Mouse (Mus musculus): ENCODE results near the gene Prkag3. TPM values are rescaled to one million over a fixed set of nuclear protein-coding genes. Genes with fewer than 3 reads are reported as not detected.

Gene Prkag3
- polyA plus RNA-seq, 2 experiments: 2.5 to 5.1 TPM

GRCm38 (mm10) chr1:74763081-74763480 is 14.1 kb upstream of the Prkag3 start:
- no peak overlapping the region for H3K4me3 ChIP-seq (replicated peaks; ENCODE audit: low read length)
- H3K9ac ChIP-seq (ENCODE audit: low read depth, low read length, severe bottlenecking): no peak overlapping the region
- H3K4me1 ChIP-seq (ENCODE audit: control insufficient read depth, insufficient read depth, low read length): no peaks in the 10 kb centered on the region
- no peak for TF ChIP-seq POLR2A (IDR thresholded peaks at IDR 0.05; ENCODE audit: borderline replicate concordance, extremely low read depth, insufficient read depth, insufficient read length)
- H3K27me3 ChIP-seq (ENCODE audit: control insufficient read depth, insufficient read depth, low read length): 0 out of 2 replicates have a peak, but pooled peaks cover 3% of the 10 kb centered on the region
- WGBS: 2% methylated on average over 6 of the region's 6 CpGs
- no peak overlapping the region for H3K27ac ChIP-seq (replicated peaks; ENCODE audit: low read depth, low read length)
- ATAC-seq (ENCODE audit: low FRiP score, low read depth): no peak
- H3K36me3 ChIP-seq (ENCODE audit: control insufficient read depth, insufficient read depth, low read length): no peaks in the 10 kb centered on the region
- DNase-seq (ENCODE audit: low spot score): peak; percentile 67
- H3K4me2 ChIP-seq (replicated peaks; ENCODE audit: low read depth, low read length, severe bottlenecking): no peak overlapping the region
- H3K9me3 ChIP-seq (ENCODE audit: control insufficient read depth, low read length): no peaks in the 10 kb centered on the region

- Histone ChIP-seq H3K36me3 (ENCODE audit: control insufficient read depth, insufficient read depth, low read length) (no peaks in the 10 kb centered on the region), H3K9me3 (ENCODE audit: control insufficient read depth, low read length) (no peaks in the 10 kb centered on the region), H3K4me1 (ENCODE audit: control insufficient read depth, insufficient read depth, low read length) (no peaks in the 10 kb centered on the region), H3K27me3 (ENCODE audit: control insufficient read depth, insufficient read depth, low read length) (no peaks in the 10 kb centered on the region), H3K4me3 (replicated peaks; ENCODE audit: low read length) (no peak overlapping the region), H3K4me2 (replicated peaks; ENCODE audit: low read depth, low read length, severe bottlenecking) (no peak overlapping the region), H3K27ac (replicated peaks; ENCODE audit: low read depth, low read length) (no peak overlapping the region), H3K9ac (ENCODE audit: low read depth, low read length, severe bottlenecking) (no peak overlapping the region)
- ATAC-seq (ENCODE audit: low FRiP score, low read depth) (peak; percentile 53; the same call in 1 of the 2 replicates), DNase-seq (ENCODE audit: low spot score) (peak; percentile 61)
- 27% methylated on average over 4 of the region's 4 CpGs for WGBS
- TF ChIP-seq POLR2A (IDR thresholded peaks at IDR 0.05; ENCODE audit: borderline replicate concordance, extremely low read depth, insufficient read depth, insufficient read length): no peak
These were observed 10.8 kb upstream of the Prkag3 start for GRCm38 (mm10) chr1:74759773-74760172.

- Histone ChIP-seq H3K4me2 (replicated peaks; ENCODE audit: low read depth, low read length, severe bottlenecking) (no peak overlapping the region), H3K36me3 (ENCODE audit: control insufficient read depth, insufficient read depth, low read length) (no peaks in the 10 kb centered on the region), H3K4me1 (ENCODE audit: control insufficient read depth, insufficient read depth, low read length) (no peaks in the 10 kb centered on the region), H3K9me3 (ENCODE audit: control insufficient read depth, low read length) (no peaks in the 10 kb centered on the region), H3K9ac (ENCODE audit: low read depth, low read length, severe bottlenecking) (no peak overlapping the region), H3K4me3 (replicated peaks; ENCODE audit: low read length) (no peak overlapping the region), H3K27ac (replicated peaks; ENCODE audit: low read depth, low read length) (no peak overlapping the region), H3K27me3 (ENCODE audit: control insufficient read depth, insufficient read depth, low read length) (no peaks in the 10 kb centered on the region)
- ATAC-seq (ENCODE audit: low FRiP score, low read depth) (no peak), DNase-seq (ENCODE audit: low spot score) (no peak)
- 45% methylated on average over 5 of the region's 5 CpGs for WGBS
- TF ChIP-seq POLR2A (IDR thresholded peaks at IDR 0.05; ENCODE audit: borderline replicate concordance, extremely low read depth, insufficient read depth, insufficient read length): no peak
These were observed 5.3 kb upstream of the Prkag3 start for GRCm38 (mm10) chr1:74754175-74754785.

- no peak overlapping the region for H3K4me3 ChIP-seq (replicated peaks; ENCODE audit: low read length)
- 76% methylated on average over 8 of the region's 8 CpGs for WGBS
- ATAC-seq (ENCODE audit: low FRiP score, low read depth): no peak
- no peak overlapping the region for H3K4me2 ChIP-seq (replicated peaks; ENCODE audit: low read depth, low read length, severe bottlenecking)
- peaks cover 6% of the 10 kb centered on the region; the same call in 1 of the 2 replicates for H3K27me3 ChIP-seq (ENCODE audit: control insufficient read depth, insufficient read depth, low read length)
- no peaks in the 10 kb centered on the region for H3K9me3 ChIP-seq (ENCODE audit: control insufficient read depth, low read length)
- DNase-seq (ENCODE audit: low spot score): no peak
- H3K36me3 ChIP-seq (ENCODE audit: control insufficient read depth, insufficient read depth, low read length): no peaks in the 10 kb centered on the region
- H3K27ac ChIP-seq (replicated peaks; ENCODE audit: low read depth, low read length): no peak overlapping the region
- TF ChIP-seq POLR2A (IDR thresholded peaks at IDR 0.05; ENCODE audit: borderline replicate concordance, extremely low read depth, insufficient read depth, insufficient read length): no peak
- peaks cover 5% of the 10 kb centered on the region for H3K4me1 ChIP-seq (ENCODE audit: control insufficient read depth, insufficient read depth, low read length)
- no peak overlapping the region for H3K9ac ChIP-seq (ENCODE audit: low read depth, low read length, severe bottlenecking)
These were observed 4.4 kb upstream of the Prkag3 start for GRCm38 (mm10) chr1:74753266-74753974.

- H3K4me3 ChIP-seq (replicated peaks; ENCODE audit: low read length): no peak overlapping the region
- H3K27me3 ChIP-seq (ENCODE audit: control insufficient read depth, insufficient read depth, low read length): peaks cover 6% of the 10 kb centered on the region
- no peak for TF ChIP-seq POLR2A (IDR thresholded peaks at IDR 0.05; ENCODE audit: borderline replicate concordance, extremely low read depth, insufficient read depth, insufficient read length)
- H3K9ac ChIP-seq (ENCODE audit: low read depth, low read length, severe bottlenecking): no peak overlapping the region
- no peak for ATAC-seq (ENCODE audit: low FRiP score, low read depth)
- WGBS: 99% methylated on average over 3 of the region's 3 CpGs
- no peak overlapping the region for H3K4me2 ChIP-seq (replicated peaks; ENCODE audit: low read depth, low read length, severe bottlenecking)
- no peak for DNase-seq (ENCODE audit: low spot score)
- H3K9me3 ChIP-seq (ENCODE audit: control insufficient read depth, low read length): no peaks in the 10 kb centered on the region
- peaks cover 5% of the 10 kb centered on the region for H3K4me1 ChIP-seq (ENCODE audit: control insufficient read depth, insufficient read depth, low read length)
- no peaks in the 10 kb centered on the region for H3K36me3 ChIP-seq (ENCODE audit: control insufficient read depth, insufficient read depth, low read length)
- no peak overlapping the region for H3K27ac ChIP-seq (replicated peaks; ENCODE audit: low read depth, low read length)
These were observed 3.8 kb upstream of the Prkag3 start for GRCm38 (mm10) chr1:74752833-74753232.

Measured in limb, embryonic 14.5 days (tissue).